Mouse (Mus musculus): ENCODE results near the gene Samd8.

Samd8 gene

GRCm38 (mm10) chr14:21750008-21750880 is at the start of gene Samd8:
Samd8 (plus strand) TSS chr14:21750531.
- DNase-seq = peak; percentile 93 to 95

GRCm38 (mm10) chr14:21702691-21703090 is 47.6 kb upstream of the Samd8 start:
- no peak for DNase-seq

- no peak for DNase-seq
These were observed 47.1 kb upstream of the Samd8 start for GRCm38 (mm10) chr14:21703255-21703654.

GRCm38 (mm10) chr14:21705462-21705861 is 44.9 kb upstream of the Samd8 start:
- DNase-seq = no peak

- peak; percentile 13 for DNase-seq
These were observed 43.4 kb upstream of the Samd8 start for GRCm38 (mm10) chr14:21706759-21707571.

- no peak for DNase-seq
These were observed 40.8 kb upstream of the Samd8 start for GRCm38 (mm10) chr14:21709545-21709944.

GRCm38 (mm10) chr14:21711231-21711630 is 39.1 kb upstream of the Samd8 start:
- DNase-seq = no peak

- no peak for DNase-seq
These were observed 35.8 kb upstream of the Samd8 start, which contains the start of gene Dupd1 for GRCm38 (mm10) chr14:21714486-21714885. Dupd1 (minus strand) TSS chr14:21714576.

- no peak for DNase-seq
These were observed 30.5 kb upstream of the Samd8 start for GRCm38 (mm10) chr14:21719646-21720383.

- DNase-seq = no peak
These were observed 29.7 kb upstream of the Samd8 start for GRCm38 (mm10) chr14:21720430-21721205.

- DNase-seq = no peak
These were observed 28.2 kb upstream of the Samd8 start for GRCm38 (mm10) chr14:21722021-21722698.

GRCm38 (mm10) chr14:21729031-21729732 is 21.1 kb upstream of the Samd8 start:
- no peak for DNase-seq

GRCm38 (mm10) chr14:21729936-21730335 is 20.4 kb upstream of the Samd8 start:
- DNase-seq = no peak

GRCm38 (mm10) chr14:21733131-21733905 is 17.0 kb upstream of the Samd8 start:
- DNase-seq = no peak

GRCm38 (mm10) chr14:21740345-21740744 is 10.0 kb upstream of the Samd8 start:
- no peak for DNase-seq

- no peak for DNase-seq
These were observed 9.0 kb upstream of the Samd8 start for GRCm38 (mm10) chr14:21741314-21741713.

- DNase-seq = peak; percentile 91 to 92
These were observed 8.5 kb upstream of the Samd8 start for GRCm38 (mm10) chr14:21741786-21742185.

GRCm38 (mm10) chr14:21742441-21742840 is 7.9 kb upstream of the Samd8 start:
- DNase-seq = no peak

GRCm38 (mm10) chr14:21744169-21744568 is 6.2 kb upstream of the Samd8 start:
- no peak for DNase-seq

GRCm38 (mm10) chr14:21745149-21745548 is 5.2 kb upstream of the Samd8 start:
- DNase-seq = no peak
